Mouse (Mus musculus) liver, adult 2 months (tissue): ENCODE measurements around the gene Ager.

Source experiments
- CTCF ChIP-seq: fragments of 200-500 bp; IDR thresholded peaks from 2 replicates; pipeline ENCODE4 v1.5.1; 2011; ENCODE audit warnings: low read depth, low read length, control low read depth
- POLR2A ChIP-seq: fragments of 200-500 bp; IDR thresholded peaks from 2 replicates; pipeline ENCODE4 v1.6.1; 2011; ENCODE audit warnings: low read length, control low read depth; ENCODE audit not compliant: insufficient read depth; ENCODE audit errors: extremely low read depth

DNA sequence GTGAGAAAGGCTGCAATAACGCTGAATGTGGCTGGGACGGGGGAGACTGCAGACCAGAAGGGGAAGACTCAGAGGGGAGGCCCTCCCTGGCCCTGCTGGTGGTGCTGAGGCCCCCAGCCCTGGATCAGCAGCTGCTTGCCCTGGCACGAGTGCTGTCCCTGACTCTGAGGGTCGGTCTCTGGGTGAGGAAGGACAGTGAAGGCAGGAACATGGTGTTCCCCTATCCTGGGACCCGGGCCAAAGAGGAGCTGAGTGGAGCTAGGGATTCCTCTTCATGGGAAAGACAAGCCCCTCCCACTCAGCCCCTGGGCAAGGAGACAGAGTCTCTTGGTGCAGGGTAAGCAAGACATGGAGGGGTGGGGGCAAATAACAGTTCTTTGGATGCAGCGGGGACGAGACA is 14.3 kb upstream of the Ager start:
- TF ChIP-seq CTCF (no peak), POLR2A (no peak)
